In genomic region chr14:60451684-60452083, GRCm38 (mm10) we compare ENCODE assay signal across 15 mouse cellular contexts.
DNase-seq lines count a peak whose midpoint lies in the region; ATAC-seq and TF ChIP-seq lines count a peak whose summit lies in the region.
"Had no signal": no experiment of that assay in that cellular context is flagged by ENCODE, and none has a peak within 500 bp of the region (broad histone marks: within the 10 kb centered on the region; RNA-seq: fewer than 3 reads in every experiment).

No protein-coding gene starts in this region.

- no peak overlapping the region for H3K4me3 ChIP-seq in MEL (ENCODE audit: control insufficient read depth in 1 of 2, insufficient read depth in 1 of 2, low read depth in 2 of 2, low read length in 2 of 2)
- H3K4me3 ChIP-seq in forebrain, embryonic 12.5 days (replicated peaks): no peak overlapping the region
- H3K4me3 ChIP-seq: limb, embryonic 15.5 days had no signal

- no peak for TF ChIP-seq POLR2A in MEL (IDR thresholded peaks at IDR 0.05; ENCODE audit: control insufficient read depth in 1 of 2, insufficient read depth in 1 of 2, low read depth in 1 of 2, low read length in 2 of 2, poor library complexity in 1 of 2)

- H3K4me2 ChIP-seq in forebrain, embryonic 12.5 days: no peak overlapping the region
- H3K4me2 ChIP-seq: limb, embryonic 15.5 days had no signal

- no peak overlapping the region for H3K27ac ChIP-seq in MEL (ENCODE audit: control insufficient read depth, low read depth, low read length)
- no peak overlapping the region for H3K27ac ChIP-seq in forebrain, embryonic 12.5 days
- H3K27ac ChIP-seq: limb, embryonic 15.5 days had no signal

- no peaks in the 10 kb centered on the region for H3K79me2 ChIP-seq in MEL (ENCODE audit: control insufficient read depth, insufficient read depth, low read length, poor library complexity)

- H3K9ac ChIP-seq in MEL (ENCODE audit: control insufficient read depth, low read depth, low read length, poor library complexity, severe bottlenecking): no peak overlapping the region
- no peak overlapping the region for H3K9ac ChIP-seq in forebrain, embryonic 12.5 days
- H3K9ac ChIP-seq: limb, embryonic 15.5 days had no signal

- TF ChIP-seq RAD21 in MEL (IDR thresholded peaks at IDR 0.05; ENCODE audit: low read depth, low read length): peak; percentile 53

- TF ChIP-seq CTCF in MEL (IDR thresholded peaks at IDR 0.05 in 2 of 3, conservative IDR thresholded peaks at IDR 0.05 in 1 of 3; ENCODE audit: control insufficient read depth in 1 of 3, insufficient read depth in 1 of 3, low read depth in 2 of 3, low read length in 3 of 3, poor library complexity in 1 of 3, severe bottlenecking in 1 of 3): peak; percentile 36 to 46 (median 44)

- H3K36me3 ChIP-seq in MEL (ENCODE audit: control insufficient read depth in 1 of 2, insufficient read depth in 2 of 2, low read length in 2 of 2): no peaks in the 10 kb centered on the region
- no peaks in the 10 kb centered on the region for H3K36me3 ChIP-seq in forebrain, embryonic 12.5 days (replicated peaks)
- H3K36me3 ChIP-seq: limb, embryonic 15.5 days had no signal

- WGBS in forebrain, embryonic 12.5 days: 87% methylated on average over 7 of the region's 7 CpGs

- DNase-seq in kidney, postnatal 4 days: peak; percentile 23 to 27
- no peak for DNase-seq in kidney, adult 18-20 months
- DNase-seq in retina, postnatal 1 day: peak; percentile 29
- DNase-seq in retina, embryonic 14.5 days (ENCODE audit: low spot score): no peak
- peak; percentile 12 for DNase-seq in MEL (ENCODE audit: low read depth, low spot score)
- DNase-seq in gastrocnemius, postnatal 36 days: no peak
- DNase-seq: cerebellum, adult 2 months; gastrocnemius, postnatal 25 days; heart, postnatal 14 days; kidney, adult 11 months; thymus, postnatal 25 days had no signal

- TF ChIP-seq EP300 in MEL (IDR thresholded peaks at IDR 0.05; ENCODE audit: low read depth in 1 of 2, low read length in 2 of 2): no peak

- intact Hi-C loops in gastrocnemius, postnatal 36 days (cut with DNase I): no loop called here

- peak; percentile 96 for ATAC-seq in megakaryocyte, adult 5-6 weeks (ENCODE audit: poor library complexity, severe bottlenecking)
- no peak for ATAC-seq in forebrain, embryonic 12.5 days (ENCODE audit: low FRiP score)
- ATAC-seq: forebrain, embryonic 14.5 days had no signal

- H3K9me3 ChIP-seq in MEL (replicated peaks; ENCODE audit: insufficient read depth, low read length): no peaks in the 10 kb centered on the region
- H3K9me3 ChIP-seq in forebrain, embryonic 12.5 days: no peaks in the 10 kb centered on the region
- H3K9me3 ChIP-seq: limb, embryonic 15.5 days had no signal

- H3K27me3 ChIP-seq in MEL (ENCODE audit: control insufficient read depth in 1 of 2, insufficient read depth in 2 of 2, low read length in 2 of 2): no peaks in the 10 kb centered on the region; a peak in 1 of 4 replicates
- no peaks in the 10 kb centered on the region for H3K27me3 ChIP-seq in forebrain, embryonic 12.5 days
- H3K27me3 ChIP-seq: limb, embryonic 15.5 days had no signal

- H3K4me1 ChIP-seq in MEL (ENCODE audit: control insufficient read depth in 1 of 2, insufficient read depth in 2 of 2, low read length in 2 of 2): no peaks in the 10 kb centered on the region
- peaks cover 7% of the 10 kb centered on the region for H3K4me1 ChIP-seq in forebrain, embryonic 12.5 days
- H3K4me1 ChIP-seq: limb, embryonic 15.5 days had no signal

TF ChIP-seq in MEL, 35 proteins besides CTCF, POLR2A, EP300 and RAD21:
- TF ChIP-seq SMC3 (IDR thresholded peaks at IDR 0.05; ENCODE audit: low read depth, low read length): peak; percentile 49
- no peak for TF ChIP-seq TCF12 (IDR thresholded peaks at IDR 0.05; ENCODE audit: low read depth, low read length)
- TF ChIP-seq MYB (IDR thresholded peaks at IDR 0.05; ENCODE audit: low read depth, low read length): no peak

Comparison
In these comparisons a context has a peak if more than half of its experiments do, and no peak if none do; other contexts are left out.
1. DNase-seq: peak in kidney, postnatal 4 days (2 of 2), retina, postnatal 1 day (single experiment) and MEL (single experiment); none in kidney, adult 18-20 months (single experiment), retina, embryonic 14.5 days (single experiment) and gastrocnemius, postnatal 36 days (0 of 2).